Mouse (Mus musculus) monocyte, adult 5-6 weeks (primary cell): ENCODE data around the gene Gse1. TPM values are rescaled to one million over a fixed set of nuclear protein-coding genes. Genes with fewer than 3 reads are reported as not detected.

Source experiments
- ATAC-seq: fragments of 153-309, 156-312 bp; replicated peaks from 2 replicates; pipeline ENCODE4 v1.8.0; 2017; ENCODE audit warnings: mild to moderate bottlenecking; ENCODE audit not compliant: low TSS enrichment, insufficient number of reproducible peaks, severe bottlenecking, poor library complexity, low FRiP score
- total RNA-seq: library from RNA; stranded (forward); fragments of 200-1000, 200-491, 200-594 nt; gene quantifications from 3 replicates; pipeline ENCODE4 v1.2.3, GENCODE M21; 2017

Gene Gse1
- total RNA-seq, 1 experiment from 2014 or later = 9.9 TPM

- no peak for ATAC-seq
Observed at GRCm38 (mm10) chr8:120230715-120231614, 2.7 kb downstream of the Gse1 start.

- no peak for ATAC-seq
Observed at GRCm38 (mm10) chr8:120231870-120232269, 3.6 kb downstream of the Gse1 start.

GRCm38 (mm10) chr8:120232398-120232797, 4.1 kb downstream of the Gse1 start:
- no peak for ATAC-seq

GRCm38 (mm10) chr8:120232913-120233312, 4.7 kb downstream of the Gse1 start:
- ATAC-seq = no peak

- ATAC-seq = no peak
Observed at GRCm38 (mm10) chr8:120234457-120234856, 6.2 kb downstream of the Gse1 start.

- no peak for ATAC-seq
Observed at GRCm38 (mm10) chr8:120234866-120235265, 6.6 kb downstream of the Gse1 start.

- ATAC-seq = no peak
Observed at GRCm38 (mm10) chr8:120243222-120243621, 15.0 kb downstream of the Gse1 start.

GRCm38 (mm10) chr8:120243916-120244451, 15.7 kb downstream of the Gse1 start:
- ATAC-seq = no peak

- no peak for ATAC-seq
Observed at GRCm38 (mm10) chr8:120244553-120244952, 16.3 kb downstream of the Gse1 start.

GRCm38 (mm10) chr8:120247618-120248017, 19.4 kb downstream of the Gse1 start:
- ATAC-seq = no peak

- ATAC-seq = no peak
Observed at GRCm38 (mm10) chr8:120248031-120248430, 19.8 kb downstream of the Gse1 start.

- ATAC-seq = no peak
Observed at GRCm38 (mm10) chr8:120248451-120248850, 20.2 kb downstream of the Gse1 start.

- no peak for ATAC-seq
Observed at GRCm38 (mm10) chr8:120249800-120250336, 21.6 kb downstream of the Gse1 start.

GRCm38 (mm10) chr8:120250750-120251410, 22.6 kb downstream of the Gse1 start:
- ATAC-seq = no peak

- ATAC-seq = no peak
Observed at GRCm38 (mm10) chr8:120251411-120252035, 23.3 kb downstream of the Gse1 start.

GRCm38 (mm10) chr8:120253626-120254025, 25.4 kb downstream of the Gse1 start:
- no peak for ATAC-seq

GRCm38 (mm10) chr8:120255406-120255987, 27.2 kb downstream of the Gse1 start:
- ATAC-seq = no peak

GRCm38 (mm10) chr8:120256958-120257357, 28.7 kb downstream of the Gse1 start:
- no peak for ATAC-seq

- ATAC-seq = no peak
Observed at GRCm38 (mm10) chr8:120259206-120259605, 30.9 kb downstream of the Gse1 start.
